Mouse (Mus musculus): ENCODE measurements around the gene Cish.

DNA sequence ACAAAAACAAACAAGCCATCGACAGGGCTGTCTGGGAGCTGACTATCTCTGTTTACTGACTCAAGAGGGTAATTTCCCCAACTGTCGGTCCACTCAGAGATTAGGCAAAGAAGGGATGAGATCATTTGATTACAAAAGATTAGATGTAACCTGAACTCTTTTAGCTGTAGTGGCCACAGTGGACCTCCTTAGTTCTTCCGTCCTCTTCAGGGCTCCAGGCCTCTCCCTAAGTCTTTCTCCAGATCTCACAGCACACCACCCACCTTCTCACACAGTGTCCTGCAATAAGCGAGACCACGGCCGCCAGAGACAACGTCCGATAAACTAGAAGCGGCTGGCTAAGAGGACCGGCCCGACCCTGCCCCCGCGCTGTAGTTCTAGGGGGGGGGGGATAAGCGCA is 215 bp downstream of the Cish start:
- TF ChIP-seq CTCF (IDR thresholded peaks at IDR 0.05; ENCODE audit: insufficient read depth, low read depth, low read length) (no peak), POLR2A (IDR thresholded peaks at IDR 0.05; ENCODE audit: insufficient read depth, low read depth, low read length) (no peak; the same call in 1 of the 2 replicates)
